Mouse (Mus musculus): ENCODE measurements around the gene Clec2g. TPM values are rescaled to one million over a fixed set of nuclear protein-coding genes. Genes with fewer than 3 reads are reported as not detected.
"Not testable (repeated sequence)": the region's sequence is repeated elsewhere in the genome, so short reads cannot be mapped to it uniquely, and the experiment has no call there.

The Clec2g gene
- under 1 TPM in 1 of 2 experiments, not detected in 1; 0.63 TPM for total RNA-seq (2021)
- long read RNA-seq, result 0 reads

DNA sequence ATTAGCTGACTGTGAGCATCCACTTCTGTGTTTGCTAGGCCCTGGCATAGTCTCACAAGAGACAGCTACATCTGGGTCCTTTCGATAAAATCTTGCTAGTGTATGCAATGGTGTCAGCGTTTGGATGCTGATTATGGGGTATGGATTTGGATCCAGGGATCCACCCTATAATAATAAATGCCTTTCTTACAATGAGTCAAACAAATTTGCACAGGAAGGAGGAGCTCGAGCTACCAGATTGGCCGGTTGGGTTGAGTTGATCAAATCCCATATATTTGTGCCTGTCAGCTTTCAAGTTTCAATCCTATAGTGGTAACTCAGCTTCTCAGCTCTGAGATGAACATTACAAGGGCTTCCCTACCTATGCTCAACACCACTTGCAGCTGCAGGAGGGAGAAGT lies at the start of gene Clec2g:
TSS of gene Clec2g (plus strand) at position 301 of the 400 bp plus-strand sequence.
- DNase-seq (ENCODE audit: low spot score in 2 of 2), result not testable (repeated sequence)

DNA sequence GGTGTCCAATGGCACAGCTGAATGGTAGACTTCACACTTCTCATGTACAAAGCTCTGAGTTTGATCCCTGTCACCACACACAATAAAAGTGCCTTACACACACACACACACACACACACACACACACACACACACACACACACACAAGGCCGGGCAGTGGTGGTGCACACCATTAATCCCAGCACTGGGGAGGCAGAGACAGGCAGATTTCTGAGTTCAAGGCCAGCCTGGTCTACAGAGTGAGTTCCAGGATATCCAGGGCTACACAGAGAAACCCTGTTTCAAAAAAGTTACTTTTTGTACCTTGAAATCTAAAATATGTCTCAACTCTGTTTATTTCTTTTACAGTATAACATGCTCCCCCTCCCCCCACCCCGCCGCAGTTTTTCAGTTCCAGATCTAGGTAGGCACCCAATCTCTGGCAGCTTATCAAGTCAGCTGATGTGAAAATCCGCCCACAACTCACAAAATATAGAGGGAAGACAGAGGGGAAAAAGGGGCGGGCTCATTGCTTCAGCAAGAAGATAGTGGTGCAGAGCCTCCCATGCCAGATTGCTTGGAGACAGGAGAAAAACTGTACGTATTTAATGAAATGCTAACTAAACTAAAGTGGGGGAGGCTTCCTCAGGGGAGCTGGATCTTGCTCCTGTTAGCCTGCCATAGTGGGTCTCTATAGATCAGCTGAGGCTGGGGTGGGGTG lies 46.9 kb upstream of the Clec2g start, which contains the start of gene Clec2i:
TSS of gene Clec2i (plus strand) at position 498 of the 700 bp plus-strand sequence.
- DNase-seq (ENCODE audit: low spot score in 2 of 2), result peak; percentile 25 to 60

DNA sequence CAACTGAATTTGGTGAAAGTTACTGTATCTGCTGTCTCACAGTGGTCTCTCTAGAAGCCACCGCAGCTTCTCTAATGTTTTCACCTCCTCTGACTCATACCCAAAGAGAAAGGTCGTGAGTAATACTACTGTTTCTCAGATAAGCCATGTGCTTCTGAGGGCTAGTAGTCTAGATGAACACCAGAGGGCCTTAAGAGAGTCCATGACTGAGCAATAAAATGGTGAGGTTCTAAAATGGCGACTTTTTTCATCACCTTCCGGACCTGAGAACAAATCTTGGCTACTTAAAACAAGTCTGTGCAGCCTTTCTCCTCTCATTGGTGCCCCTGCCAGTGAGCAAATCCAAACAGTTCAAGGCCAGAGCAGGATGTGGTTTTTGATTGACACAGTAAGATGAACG lies 45.3 kb upstream of the Clec2g start:
- DNase-seq (ENCODE audit: low spot score in 2 of 2), result no peak

DNA sequence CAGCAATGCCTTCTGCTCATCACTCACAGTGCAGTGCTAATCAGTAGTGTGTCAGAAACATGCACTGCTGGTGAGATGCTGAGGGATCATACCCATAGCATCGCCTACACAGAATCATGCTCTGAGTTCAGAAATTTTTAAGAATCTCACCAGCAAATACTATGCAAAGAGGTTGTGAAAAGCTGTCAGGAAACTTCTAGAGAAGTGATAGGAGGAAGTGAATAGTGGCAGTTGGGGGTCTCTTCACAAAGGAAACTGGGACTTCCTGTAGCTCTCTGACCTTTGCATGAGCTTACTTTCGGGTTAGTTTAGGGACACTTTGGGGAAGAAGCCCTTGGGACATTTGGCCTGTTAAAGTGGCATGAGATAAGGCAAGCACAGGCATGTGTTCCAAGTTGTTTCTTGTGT lies 43.2 kb upstream of the Clec2g start, which contains the start of gene BC035044:
TSS of gene BC035044 (minus strand) at position 179 of the 408 bp plus-strand sequence.
- no peak for DNase-seq (ENCODE audit: low spot score in 2 of 2)

DNA sequence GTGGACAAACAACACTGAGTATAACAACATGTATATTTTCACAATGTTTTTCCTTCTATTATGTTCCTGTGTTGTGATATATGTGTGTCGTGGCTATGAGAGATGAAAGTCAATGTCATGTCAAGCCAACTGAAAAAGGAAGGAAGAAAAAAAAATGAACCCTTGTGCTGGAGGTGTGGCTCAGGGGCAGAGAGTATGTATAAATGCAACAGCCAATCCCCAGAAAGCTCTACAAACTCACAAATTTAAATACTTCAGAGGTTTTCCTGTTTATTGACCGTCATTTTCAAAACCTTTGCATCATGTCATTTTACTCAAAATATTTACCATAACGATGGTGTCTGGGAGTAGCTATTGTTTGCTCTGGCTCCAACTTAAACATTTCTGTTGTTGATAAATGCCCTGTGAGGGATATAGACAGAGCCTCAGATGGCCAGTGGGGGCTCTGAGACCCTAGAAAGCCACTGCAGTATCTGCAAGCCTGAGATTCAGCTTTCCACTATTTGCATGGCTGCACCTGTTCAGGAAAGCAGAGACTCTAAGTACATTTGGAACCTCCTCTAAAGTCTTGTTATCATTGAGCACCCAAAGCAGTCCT lies 38.7 kb upstream of the Clec2g start:
- DNase-seq (ENCODE audit: low spot score in 2 of 2), result no peak

DNA sequence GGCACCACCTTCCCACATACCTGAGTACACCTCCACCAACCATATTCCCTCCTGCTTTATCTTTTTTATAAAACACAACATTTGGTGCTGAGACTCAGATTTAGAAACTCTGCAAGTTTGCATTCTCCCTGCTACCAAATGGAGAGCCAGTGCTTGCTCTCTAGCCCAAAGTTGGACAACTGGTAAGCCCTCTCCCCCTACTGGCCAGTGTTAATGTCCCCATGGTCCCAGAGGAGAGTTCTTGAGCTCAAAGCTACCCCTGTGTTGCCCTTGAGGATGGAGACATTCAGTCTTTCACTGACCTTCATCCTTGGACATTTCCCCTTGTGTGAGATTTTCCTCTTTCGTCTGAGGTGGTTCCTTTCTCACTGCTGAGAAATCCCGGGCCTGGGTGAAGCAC lies 34.1 kb upstream of the Clec2g start:
- no peak for DNase-seq (ENCODE audit: low spot score in 2 of 2)

DNA sequence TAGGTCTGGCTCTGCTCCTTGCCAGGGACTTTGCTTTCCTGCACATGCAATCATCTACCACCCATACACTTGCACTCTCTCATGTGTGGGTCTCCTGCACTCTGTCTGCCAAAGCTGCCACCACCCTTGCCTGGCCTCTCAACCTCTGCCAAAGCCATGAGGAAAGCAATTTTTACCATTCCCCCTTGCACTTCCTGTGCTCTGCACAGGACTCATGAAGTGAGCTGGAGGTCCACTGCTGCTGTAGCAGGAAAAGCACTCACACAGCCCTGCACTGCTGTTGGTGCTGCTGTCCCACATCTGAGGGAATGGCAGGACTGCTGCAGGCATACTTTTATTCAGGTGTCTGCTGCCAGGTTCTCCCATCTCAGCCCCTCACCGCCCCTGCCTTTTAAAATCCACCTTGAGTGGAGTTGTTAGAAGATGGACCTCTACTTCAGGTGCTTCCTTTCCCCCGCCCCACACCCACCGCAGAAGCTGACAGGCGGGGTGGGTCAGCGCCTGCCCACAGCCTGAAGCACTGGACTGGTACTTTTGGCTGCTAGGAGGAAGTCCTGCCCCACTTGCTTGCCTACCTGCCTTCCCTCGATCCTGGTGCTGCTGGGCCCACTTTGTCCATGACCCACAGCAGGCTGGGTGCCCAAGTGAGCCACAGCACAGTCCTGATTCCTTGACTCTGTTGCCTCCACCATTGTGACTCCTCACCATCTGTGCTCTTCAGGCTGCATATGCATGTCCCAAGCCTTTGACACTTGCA lies 33.2 kb upstream of the Clec2g start:
- DNase-seq (ENCODE audit: low spot score in 2 of 2), result not testable (repeated sequence)

DNA sequence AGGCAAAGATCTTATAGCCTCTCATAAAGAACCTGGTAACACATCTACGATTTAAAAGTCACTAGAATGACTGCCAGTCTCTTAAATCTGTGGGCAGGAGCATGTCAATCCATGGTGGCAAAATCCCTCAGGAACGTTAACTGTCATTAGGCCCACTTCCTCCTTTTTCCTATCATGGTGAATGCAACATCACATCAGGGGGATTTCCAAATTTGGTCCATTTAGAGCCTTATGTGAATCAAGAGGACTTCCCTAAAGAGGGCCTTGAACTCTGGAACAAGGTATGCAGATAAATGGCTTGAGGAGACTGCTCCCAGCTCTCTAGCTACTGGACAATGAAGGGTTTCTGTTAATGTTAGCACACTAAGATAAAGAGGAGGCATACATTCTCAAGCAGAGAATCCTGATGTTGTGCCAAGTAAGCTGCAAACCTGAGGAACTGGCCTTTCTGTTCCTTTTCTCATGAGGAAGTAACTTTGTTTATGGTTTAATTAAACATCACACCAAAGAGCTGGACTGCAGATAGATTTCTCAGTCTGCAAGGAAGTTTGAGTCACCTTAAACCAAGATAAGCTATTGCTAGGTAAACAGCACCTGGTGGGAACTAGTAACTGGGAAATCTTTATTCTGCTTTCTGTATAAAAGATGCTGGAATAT lies 20.5 kb upstream of the Clec2g start:
- DNase-seq (ENCODE audit: low spot score in 2 of 2), result no peak

DNA sequence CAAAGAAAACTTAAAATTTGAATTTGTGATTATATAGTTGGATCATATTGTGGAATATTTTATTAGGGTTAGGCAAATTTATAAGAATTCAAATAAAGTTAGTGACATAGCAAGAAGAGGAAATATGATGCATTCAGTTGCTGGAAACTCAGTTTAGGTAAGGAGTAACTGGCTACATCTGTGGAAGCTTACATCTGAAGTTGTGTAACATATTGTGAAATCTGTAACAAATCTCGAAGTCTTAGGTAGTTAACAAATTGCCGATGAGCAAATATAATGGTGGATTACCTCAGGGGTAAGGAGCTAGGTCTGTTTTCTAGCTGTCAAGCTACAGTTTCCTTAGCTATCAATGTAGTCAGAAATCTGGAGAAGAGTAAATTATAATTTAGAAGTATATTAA lies 16.9 kb upstream of the Clec2g start:
- no peak for DNase-seq (ENCODE audit: low spot score in 2 of 2)

DNA sequence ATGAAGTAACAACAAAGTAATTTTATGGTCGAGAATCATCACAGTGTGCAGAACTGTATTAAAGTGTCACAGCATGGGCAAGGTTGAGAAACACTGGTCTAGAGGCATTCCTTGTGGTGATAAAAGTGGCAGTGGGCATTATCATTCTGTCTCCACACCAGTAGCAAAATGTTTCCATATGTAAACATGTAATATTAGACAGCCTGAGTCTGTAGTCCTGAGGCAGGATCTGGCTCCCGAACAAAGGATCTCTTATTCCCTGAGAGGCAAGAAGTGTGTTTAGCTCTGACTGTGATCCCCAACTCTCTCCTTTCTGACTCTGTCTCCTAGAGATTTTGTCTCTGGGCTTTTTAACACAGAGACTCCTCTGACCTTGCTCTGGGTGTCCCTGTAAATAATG lies 1.1 kb upstream of the Clec2g start:
- no peak for DNase-seq (ENCODE audit: low spot score in 2 of 2)

DNA sequence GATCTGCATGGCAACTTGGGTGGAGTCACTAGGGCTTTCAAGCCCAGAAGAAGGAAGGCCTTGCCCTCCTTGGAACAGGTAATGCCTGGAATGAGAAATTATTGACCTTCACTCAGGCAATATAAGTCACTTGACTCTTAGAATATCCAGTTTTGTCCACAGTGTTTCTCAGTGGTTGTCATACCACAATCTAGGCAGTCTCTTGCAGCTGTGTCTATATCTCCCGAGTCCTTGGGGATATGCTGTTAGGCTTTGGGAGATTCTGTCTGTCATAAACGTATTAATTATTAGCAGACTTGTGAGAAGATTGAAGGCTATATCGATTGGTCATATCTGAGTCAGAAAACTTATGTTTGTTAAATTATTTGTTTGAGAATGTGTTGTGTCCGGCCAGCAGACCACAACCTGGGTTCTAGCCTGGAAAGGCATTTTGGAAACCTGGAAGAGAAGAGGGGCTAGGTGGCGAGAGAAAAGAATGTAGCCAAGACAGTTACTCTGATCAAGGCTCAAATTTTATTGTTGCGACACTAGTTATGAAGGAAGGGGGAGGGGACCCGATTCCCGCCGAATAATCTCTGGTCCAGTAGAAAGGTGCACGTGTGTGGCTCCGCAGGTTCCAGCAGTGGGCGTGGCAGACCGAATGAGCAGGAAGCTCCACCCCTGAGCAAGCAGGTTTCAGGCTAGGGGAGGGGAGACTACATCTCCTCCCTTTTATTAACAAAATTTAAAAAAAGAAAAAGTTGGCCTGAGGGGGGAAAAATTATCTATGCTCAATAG lies 1.9 kb downstream of the Clec2g start:
- DNase-seq (ENCODE audit: low spot score in 2 of 2), result not testable (repeated sequence)

DNA sequence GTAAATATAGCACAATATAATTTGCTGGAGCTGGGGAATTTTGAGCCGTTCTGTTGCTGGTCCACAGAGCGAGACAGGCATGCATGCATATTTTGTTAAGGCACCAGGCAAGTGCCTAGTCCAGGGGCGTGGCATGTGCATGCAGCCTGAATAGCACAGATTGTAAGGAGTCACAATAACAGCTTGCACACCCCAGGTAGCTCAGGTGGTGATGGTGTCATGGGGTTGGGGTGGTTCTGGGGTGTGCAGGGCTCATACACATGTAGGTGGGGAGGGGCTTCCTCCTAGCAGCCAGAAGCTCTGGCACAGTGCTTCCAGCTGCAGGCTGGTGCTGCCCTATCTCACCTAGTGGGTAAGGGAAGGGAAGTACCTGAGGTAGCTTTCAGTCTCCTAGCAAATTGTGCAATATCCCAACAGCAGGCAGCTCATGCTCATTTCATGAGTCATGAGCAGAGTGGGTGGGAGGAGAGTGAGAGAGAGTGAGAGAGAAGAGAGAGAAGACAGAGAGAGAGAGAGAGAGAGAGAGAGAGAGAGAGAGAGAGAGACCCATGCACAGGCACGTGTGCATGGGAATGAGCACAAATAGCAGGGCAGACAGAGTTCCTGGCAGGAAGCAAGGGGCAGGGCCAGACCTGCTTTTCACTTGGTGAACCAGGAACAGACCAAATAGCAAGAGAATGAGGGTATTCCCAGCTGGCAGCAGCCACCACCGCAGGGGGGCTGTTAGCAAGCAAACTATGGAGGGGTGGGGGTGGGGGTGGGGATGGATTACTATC lies 7.7 kb downstream of the Clec2g start:
- no peak for DNase-seq (ENCODE audit: low spot score in 2 of 2)

DNA sequence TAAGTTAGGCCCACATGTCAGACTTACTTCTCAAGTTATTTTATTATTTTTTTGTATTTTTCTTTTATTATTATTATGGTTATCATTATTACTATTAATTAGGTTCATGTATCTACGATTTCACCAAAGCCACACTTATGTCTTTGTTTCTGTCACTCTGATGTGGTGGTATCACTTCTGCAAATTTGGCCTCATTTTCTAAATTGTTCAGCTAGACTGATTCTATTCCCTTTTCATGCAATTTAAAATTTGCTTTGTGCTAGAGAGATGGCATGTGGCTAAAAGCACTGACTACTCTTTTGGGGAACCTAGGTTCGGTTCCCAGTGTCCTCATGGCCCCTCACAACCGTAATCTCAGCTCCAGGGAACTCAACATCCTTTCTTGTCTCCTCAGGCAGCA lies 11.4 kb downstream of the Clec2g start:
- no peak for DNase-seq (ENCODE audit: low spot score in 2 of 2)

DNA sequence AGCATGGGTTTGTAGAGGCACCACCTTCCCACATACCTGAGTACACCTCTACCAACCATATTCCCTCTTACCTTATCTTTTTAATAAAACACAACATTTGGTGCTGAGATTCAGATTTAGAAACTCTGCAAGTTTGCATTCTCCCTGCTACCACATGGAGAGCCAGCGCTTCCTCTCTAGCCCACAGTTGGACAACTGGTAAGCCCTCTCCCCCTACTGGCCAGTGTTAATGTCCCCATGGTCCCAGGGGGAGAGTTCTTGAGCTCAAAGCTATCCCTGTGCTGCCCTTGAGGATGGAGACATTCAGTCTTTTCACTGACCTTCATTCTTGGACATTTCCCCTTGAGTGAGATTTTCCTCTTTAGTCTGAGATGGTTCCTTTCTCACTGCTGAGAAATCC lies 26.9 kb downstream of the Clec2g start:
- DNase-seq (ENCODE audit: low spot score in 2 of 2), result no peak

DNA sequence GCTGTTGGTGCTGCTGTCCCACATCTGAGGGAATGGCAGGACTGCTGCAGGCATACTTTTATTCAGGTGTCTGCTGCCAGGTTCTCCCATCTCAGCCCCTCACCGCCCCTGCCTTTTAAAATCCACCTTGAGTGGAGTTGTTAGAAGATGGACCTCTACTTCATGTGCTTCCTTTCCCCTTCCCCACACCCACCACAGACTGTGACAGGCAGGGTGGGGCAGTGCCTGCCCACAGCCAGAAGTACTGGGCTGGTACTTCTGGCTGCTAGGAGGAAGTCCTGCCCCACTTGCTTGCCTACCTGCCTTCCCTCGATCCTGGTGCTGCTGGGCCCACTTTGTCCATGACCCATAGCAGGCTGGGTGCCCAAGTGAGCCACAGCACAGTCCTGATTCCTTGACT lies 27.9 kb downstream of the Clec2g start:
- DNase-seq (ENCODE audit: low spot score in 2 of 2), result not testable (repeated sequence)

DNA sequence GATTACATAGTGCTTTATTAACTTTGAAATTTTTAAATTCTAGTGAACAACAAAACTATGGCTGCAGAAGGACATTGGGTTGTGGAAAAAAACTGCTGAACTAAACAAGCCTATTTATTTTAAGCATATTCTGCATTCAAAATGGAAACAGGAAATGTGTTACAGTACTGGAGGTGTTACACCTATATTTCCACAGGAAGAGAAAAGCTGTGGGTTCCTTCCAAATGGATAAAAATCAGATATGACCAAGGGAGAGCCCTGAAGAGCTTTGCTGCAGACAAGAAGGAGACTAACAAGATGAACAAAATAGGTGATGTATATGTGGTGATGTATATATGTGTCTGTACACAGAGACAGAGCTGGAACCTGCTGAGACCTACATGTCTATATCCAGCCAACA lies 30.3 kb downstream of the Clec2g start:
- DNase-seq (ENCODE audit: low spot score in 2 of 2), result no peak

DNA sequence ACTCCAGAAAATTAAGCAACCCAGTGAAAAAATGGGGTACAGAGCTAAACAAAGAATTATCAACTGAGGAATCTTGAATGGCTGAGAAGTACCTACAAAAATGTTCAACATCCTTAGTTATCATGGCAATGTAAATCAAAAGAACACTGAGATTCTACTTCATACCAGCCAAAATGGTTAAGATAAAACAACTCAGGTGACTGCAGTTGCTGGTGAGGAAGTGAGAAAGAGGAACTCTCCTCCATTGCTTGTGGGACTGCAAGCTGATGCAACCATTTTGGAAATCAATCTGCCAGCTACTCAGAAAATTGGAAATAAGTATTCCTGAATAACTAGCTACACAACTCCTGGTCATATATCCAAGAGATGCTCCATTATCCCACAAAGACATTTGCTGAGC lies 34.3 kb downstream of the Clec2g start:
- DNase-seq (ENCODE audit: low spot score in 2 of 2), result no peak

DNA sequence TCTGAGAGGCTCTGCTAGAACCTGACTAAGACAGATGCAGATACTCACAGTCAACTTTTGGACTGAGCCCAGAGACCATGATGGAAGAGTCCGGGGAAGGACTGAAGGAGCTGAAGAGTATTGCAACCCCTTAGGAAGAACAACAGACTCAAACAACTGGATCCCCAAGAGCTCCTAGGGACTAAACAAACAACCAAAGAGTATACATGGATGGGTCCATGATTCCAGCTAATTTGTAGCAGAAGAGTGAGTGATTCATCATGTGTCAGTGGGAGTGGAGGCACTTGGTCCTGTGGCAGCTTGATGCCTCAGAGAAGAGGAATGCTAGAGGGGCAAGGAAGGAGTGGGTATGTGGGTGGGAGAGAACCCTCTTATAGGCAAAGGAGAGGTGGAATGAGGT lies 35.6 kb downstream of the Clec2g start:
- no peak for DNase-seq (ENCODE audit: low spot score in 2 of 2)

DNA sequence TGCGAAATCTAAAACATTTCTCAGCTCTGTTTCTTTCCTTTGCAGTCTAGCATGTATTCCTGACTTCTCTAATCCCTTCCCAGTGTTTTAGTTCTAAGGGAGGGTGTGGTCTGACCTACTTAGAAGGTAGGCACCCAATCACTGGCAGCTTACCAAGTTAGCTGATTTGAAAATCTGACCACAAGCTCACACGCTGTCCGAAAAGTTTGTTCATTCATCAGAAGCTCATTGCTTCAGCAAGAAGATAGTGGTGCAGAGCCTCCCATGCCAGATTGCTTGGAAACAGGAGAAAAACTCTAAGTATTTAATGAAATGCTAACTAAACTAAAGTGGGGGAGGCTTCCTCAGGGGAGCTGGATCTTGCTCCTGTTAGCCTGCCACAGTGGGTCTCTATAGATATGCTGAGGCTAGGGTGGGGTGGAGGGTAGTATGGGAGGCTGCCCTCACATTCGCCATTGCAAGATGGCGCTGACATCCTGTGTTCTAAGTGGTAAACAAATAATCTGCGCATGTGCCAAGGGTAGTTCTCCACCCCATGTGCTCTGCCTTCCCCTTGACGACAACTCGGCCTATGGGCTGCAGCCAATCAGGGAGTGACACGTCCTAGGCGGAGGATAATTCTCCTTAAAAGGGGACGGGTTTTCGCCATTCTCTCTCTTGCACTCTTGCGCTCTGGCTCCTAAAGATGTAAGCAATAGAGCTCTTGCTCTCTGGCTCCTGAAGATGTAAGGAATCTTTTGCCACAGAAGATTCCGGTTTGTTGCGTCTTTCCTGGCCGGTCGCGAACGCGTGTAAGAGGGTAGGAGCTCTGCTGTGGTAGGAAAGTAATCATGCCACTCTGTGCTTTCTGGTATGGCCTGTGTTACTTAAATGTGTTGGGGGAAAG lies 36.6 kb downstream of the Clec2g start:
- DNase-seq (ENCODE audit: low spot score in 2 of 2), result not testable (repeated sequence)
